Mouse (Mus musculus) heart, embryonic 10.5 days (tissue): ENCODE measurements around the gene Aurkb. TPM values are rescaled to one million over a fixed set of nuclear protein-coding genes. Genes with fewer than 3 reads are reported as not detected.

Experiments
- polyA plus RNA-seq: library from polyadenylated mRNA; unstranded; fragments of >200 nt; fragmentation: Nextera tagmentation; extraction: Ambion mirVana; gene quantifications from 2 replicates; pipeline ENCODE4 v1.2.1, GENCODE M21; 2016

Gene Aurkb
- polyA plus RNA-seq, 1 experiment from 2014 or later: 147 TPM

Other genes with a start within 250 kb of the Aurkb start
- gene Ndel1, start 173.8 kb upstream of the Aurkb start, polyA plus RNA-seq: 68.7 and 69.2 TPM in 2 replicates
- gene Rnf222, start 157.1 kb upstream of the Aurkb start, polyA plus RNA-seq: 0.09 and 0.11 TPM in 2 replicates
- gene Rpl26, start 144.1 kb upstream of the Aurkb start, polyA plus RNA-seq: 711 and 869 TPM in 2 replicates
- not detected in 2 replicates for gene Odf4, start 118.6 kb upstream of the Aurkb start, polyA plus RNA-seq
- gene Arhgef15, start 88.2 kb upstream of the Aurkb start, polyA plus RNA-seq: 10.5 and 13.4 TPM in 2 replicates
- gene Slc25a35, start 77.5 kb upstream of the Aurkb start, polyA plus RNA-seq: 1.2 and 1.5 TPM in 2 replicates
- gene Rangrf, start 70.5 kb upstream of the Aurkb start, polyA plus RNA-seq: 79.6 and 82.1 TPM in 2 replicates
- gene Pfas, start 37.2 kb upstream of the Aurkb start, polyA plus RNA-seq: 30.9 and 35.6 TPM in 2 replicates
- 69.0 and 76.7 TPM in 2 replicates for gene Ctc1, start 29.7 kb upstream of the Aurkb start, polyA plus RNA-seq
- 8.2 and 9.0 TPM in 2 replicates for gene Borcs6, start 14.1 kb downstream of the Aurkb start, polyA plus RNA-seq
- 29.1 and 30.4 TPM in 2 replicates for gene Tmem107, start 25.2 kb downstream of the Aurkb start, polyA plus RNA-seq
- gene Vamp2, start 42.8 kb downstream of the Aurkb start, polyA plus RNA-seq: 85.8 and 93.0 TPM in 2 replicates
- 8.0 and 8.8 TPM in 2 replicates for gene Per1, start 49.6 kb downstream of the Aurkb start, polyA plus RNA-seq
- 0.60 and 0.63 TPM in 2 replicates for gene Hes7, start 74.8 kb downstream of the Aurkb start, polyA plus RNA-seq
- 0.16 and 0.17 TPM in 2 replicates for gene 9130213A22Rik, start 76.9 kb downstream of the Aurkb start, polyA plus RNA-seq
- gene Aloxe3, start 80.2 kb downstream of the Aurkb start, polyA plus RNA-seq: 0.16 and 0.25 TPM in 2 replicates
- gene Alox12b, start 111.3 kb downstream of the Aurkb start, polyA plus RNA-seq: not detected in 2 replicates
- 1.1 and 1.2 TPM in 2 replicates for gene Alox8, start 152.2 kb downstream of the Aurkb start, polyA plus RNA-seq
- gene Gucy2e, start 191.4 kb downstream of the Aurkb start, polyA plus RNA-seq: 0.24 and 0.46 TPM in 2 replicates